Mouse (Mus musculus) lung, postnatal 36 days (tissue): Measurements from ENCODE around the gene A430078G23Rik.
A peak's percentile ranks its signal among the peaks of the same experiment; 100 is the strongest.
"Not testable (repeated sequence)": the region's sequence is repeated elsewhere in the genome, so short reads cannot be mapped to it uniquely, and the experiment has no call there.

ENCODE experiments used
- DNase-seq: peaks from one replicate; pipeline ENCODE4 v3.0.0; 2022; ENCODE audit warnings: mixed read lengths

A430078G23Rik gene

GRCm38 (mm10) chr8:3353189-3353810 lies at the start of gene A430078G23Rik:
TSS of gene A430078G23Rik (plus strand) at chr8:3353415.
- peak; percentile 66 for DNase-seq

- DNase-seq: peak; percentile 41
Measured at GRCm38 (mm10) chr8:3308205-3308800, 44.9 kb upstream of the A430078G23Rik start.

GRCm38 (mm10) chr8:3309636-3310035 lies 43.6 kb upstream of the A430078G23Rik start:
- peak; percentile 16 for DNase-seq

GRCm38 (mm10) chr8:3311482-3311881 lies 41.7 kb upstream of the A430078G23Rik start:
- no peak for DNase-seq

GRCm38 (mm10) chr8:3313417-3313816 lies 39.8 kb upstream of the A430078G23Rik start:
- DNase-seq: not testable (repeated sequence)

GRCm38 (mm10) chr8:3313843-3314242 lies 39.4 kb upstream of the A430078G23Rik start:
- peak; percentile 31 for DNase-seq

GRCm38 (mm10) chr8:3314345-3314744 lies 38.9 kb upstream of the A430078G23Rik start:
- no peak for DNase-seq

GRCm38 (mm10) chr8:3316585-3316984 lies 36.6 kb upstream of the A430078G23Rik start:
- DNase-seq: no peak

- not testable (repeated sequence) for DNase-seq
Measured at GRCm38 (mm10) chr8:3319267-3319666, 33.9 kb upstream of the A430078G23Rik start.

GRCm38 (mm10) chr8:3324253-3324652 lies 29.0 kb upstream of the A430078G23Rik start:
- no peak for DNase-seq

- DNase-seq: no peak
Measured at GRCm38 (mm10) chr8:3327056-3327455, 26.2 kb upstream of the A430078G23Rik start.

GRCm38 (mm10) chr8:3327538-3328245 lies 25.5 kb upstream of the A430078G23Rik start:
- no peak for DNase-seq

GRCm38 (mm10) chr8:3330662-3331061 lies 22.6 kb upstream of the A430078G23Rik start:
- peak; percentile 78 for DNase-seq

- no peak for DNase-seq
Measured at GRCm38 (mm10) chr8:3331692-3332091, 21.5 kb upstream of the A430078G23Rik start.

GRCm38 (mm10) chr8:3335881-3336280 lies 17.3 kb upstream of the A430078G23Rik start:
- no peak for DNase-seq

- peak; percentile 54 for DNase-seq
Measured at GRCm38 (mm10) chr8:3336658-3337524, 16.3 kb upstream of the A430078G23Rik start.

GRCm38 (mm10) chr8:3337525-3337824 lies 15.7 kb upstream of the A430078G23Rik start:
- not testable (repeated sequence) for DNase-seq

GRCm38 (mm10) chr8:3337971-3338370 lies 15.2 kb upstream of the A430078G23Rik start:
- DNase-seq: no peak

GRCm38 (mm10) chr8:3340711-3341110 lies 12.5 kb upstream of the A430078G23Rik start:
- not testable (repeated sequence) for DNase-seq

- DNase-seq: no peak
Measured at GRCm38 (mm10) chr8:3345337-3345736, 7.9 kb upstream of the A430078G23Rik start.

- DNase-seq: no peak
Measured at GRCm38 (mm10) chr8:3346691-3347413, 6.4 kb upstream of the A430078G23Rik start.

- DNase-seq: no peak
Measured at GRCm38 (mm10) chr8:3348142-3348823, 4.9 kb upstream of the A430078G23Rik start.
